Mouse (Mus musculus): ENCODE results near the gene 2010005H15Rik.
"Not testable (repeated sequence)": the region's sequence is repeated elsewhere in the genome, so short reads cannot be mapped to it uniquely, and the experiment has no call there.

Gene 2010005H15Rik

GRCm38 (mm10) chr16:36221168-36221567 is at the start of gene 2010005H15Rik:
Gene 2010005H15Rik (plus strand): TSS chr16:36221468.
- CTCF ChIA-PET, POLR2A ChIA-PET: not testable (repeated sequence)

GRCm38 (mm10) chr16:36176108-36176507 is 45.2 kb upstream of the 2010005H15Rik start:
- POLR2A ChIA-PET, result interaction anchor here in 1 of 4 experiments (0.5 to 0.6 kb wide), 2 partner anchors 12 to 95 kb away, joined by 3 read pairs; no protein-coding TSS in a partner anchor

GRCm38 (mm10) chr16:36179910-36180309 is 41.4 kb upstream of the 2010005H15Rik start:
- POLR2A ChIA-PET, result no interaction called here
- CTCF ChIA-PET, result no interaction called here

More at GRCm38 (mm10) chr16:36176108-36176507, 45.2 kb upstream of the 2010005H15Rik start:
- CTCF ChIA-PET, result no interaction called here

GRCm38 (mm10) chr16:36183912-36184311 is 37.4 kb upstream of the 2010005H15Rik start, which contains the start of gene Gm5483:
Gene Gm5483 (plus strand): TSS chr16:36184212.
- CTCF ChIA-PET, POLR2A ChIA-PET: not testable (repeated sequence)

GRCm38 (mm10) chr16:36199226-36199625 is 22.0 kb upstream of the 2010005H15Rik start:
- POLR2A ChIA-PET, result no interaction called here
- CTCF ChIA-PET, result no interaction called here

- ChIA-PET CTCF (no interaction called here), POLR2A (interaction anchor here in 1 of 4 experiments (0.5 kb wide), 1 partner anchor 1965 kb away, joined by 3 read pairs; no protein-coding TSS in a partner anchor)
Measured at GRCm38 (mm10) chr16:36203846-36204245, 17.4 kb upstream of the 2010005H15Rik start.

GRCm38 (mm10) chr16:36205684-36206083 is 15.6 kb upstream of the 2010005H15Rik start:
- POLR2A ChIA-PET, result interaction anchor here in 2 of 4 experiments (0.6 to 1.2 kb wide), 3 partner anchors 9 to 138 kb away, joined by 3 to 4 read pairs (median 3); partner anchors contain the start of genes Ccdc58 (in 1 of the 2) and Fam162a (in 1 of the 2)
- CTCF ChIA-PET, result interaction anchor here in 1 of 4 experiments (0.6 kb wide), 1 partner anchor 255 kb away, joined by 10 read pairs; no protein-coding TSS in a partner anchor

GRCm38 (mm10) chr16:36209967-36210453 is 11.3 kb upstream of the 2010005H15Rik start, which contains the start of gene Gm5416:
Gene Gm5416 (plus strand): TSS chr16:36210403.
- ChIA-PET CTCF (no interaction called here), POLR2A (no interaction called here)

- CTCF ChIA-PET, POLR2A ChIA-PET: not testable (repeated sequence)
Measured at GRCm38 (mm10) chr16:36260585-36260984, 39.3 kb downstream of the 2010005H15Rik start.

GRCm38 (mm10) chr16:36276796-36277195 is 55.5 kb downstream of the 2010005H15Rik start, which contains the start of gene Stfa1:
Gene Stfa1 (plus strand): TSS chr16:36276951.
- POLR2A ChIA-PET, CTCF ChIA-PET: not testable (repeated sequence)

- ChIA-PET CTCF (no interaction called here), POLR2A (no interaction called here)
Measured at GRCm38 (mm10) chr16:36289140-36289539, 67.9 kb downstream of the 2010005H15Rik start.

All from embryonic stem cell, embryonic (primary cell).